In the genomic region with DNA sequence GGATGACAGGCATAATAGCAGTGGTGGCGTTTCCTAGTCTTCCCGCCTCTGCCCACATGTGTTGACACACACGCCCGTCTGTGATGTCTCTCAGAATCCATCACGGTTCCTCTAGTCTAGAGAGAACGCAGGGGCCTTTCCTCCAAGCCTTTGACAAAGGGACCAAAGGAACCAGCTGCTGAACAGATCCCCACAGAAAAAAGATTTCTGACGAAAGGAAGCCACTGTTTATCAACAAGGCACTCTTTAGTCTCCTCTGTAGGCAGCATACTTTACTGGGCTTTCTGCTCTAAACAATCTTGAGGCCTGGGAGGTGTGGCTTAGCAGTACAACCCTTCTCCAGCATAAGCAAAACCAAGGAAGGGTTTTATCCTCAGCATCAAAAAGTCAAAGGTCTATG, we compare ENCODE assay signal across 26 mouse cellular contexts. TPM values are rescaled to one million over a fixed set of nuclear protein-coding genes. Genes with fewer than 3 reads are reported as not detected.
DNase-seq lines count a peak whose midpoint lies in the region; ATAC-seq and TF ChIP-seq lines count a peak whose summit lies in the region.
"Had no signal": no experiment of that assay in that cellular context is flagged by ENCODE, and none has a peak within 500 bp of the region (broad histone marks: within the 10 kb centered on the region; RNA-seq: fewer than 3 reads in every experiment).

No protein-coding gene starts in this region.

- no peaks in the 10 kb centered on the region for H3K4me1 ChIP-seq in intestine, embryonic 14.5 days (replicated peaks; ENCODE audit: control insufficient read depth, insufficient read depth, low read length)
- H3K4me1 ChIP-seq in intestine, postnatal 0 days (replicated peaks; ENCODE audit: control insufficient read depth, insufficient read depth, low read length) = no peaks in the 10 kb centered on the region
- no peaks in the 10 kb centered on the region; the same call in 1 of the 2 replicates for H3K4me1 ChIP-seq in lung, embryonic 16.5 days (replicated peaks; ENCODE audit: control insufficient read depth, insufficient read depth, low read length)
- peaks cover 3% of the 10 kb centered on the region; the same call in 1 of the 2 replicates for H3K4me1 ChIP-seq in intestine, embryonic 16.5 days (ENCODE audit: control insufficient read depth, insufficient read depth, low read length)
- H3K4me1 ChIP-seq in stomach, postnatal 0 days (replicated peaks; ENCODE audit: control insufficient read depth, insufficient read depth) = no peaks in the 10 kb centered on the region
- H3K4me1 ChIP-seq: forebrain, embryonic 10.5 days; forebrain, embryonic 13.5 days; heart, embryonic 15.5 days had no signal

- no peak for DNase-seq in intestine, embryonic 14.5 days (ENCODE audit: low spot score)
- DNase-seq in lung, postnatal 10 days = no peak
- no peak for DNase-seq in stomach, postnatal 0 days (ENCODE audit: low spot score)
- DNase-seq in thymus, postnatal 14 days = no peak
- DNase-seq: adrenal gland, postnatal 10 days; B cell, adult 2 months; cerebellum, adult 18-20 months; cerebellum, adult 9-10 months; cerebellum, postnatal 14 days; gastrocnemius, adult 2 months; gastrocnemius, postnatal 14 days; heart, adult 18-20 months; heart, postnatal 14 days; heart, postnatal 4 days had no signal

- no peaks in the 10 kb centered on the region for H3K9me3 ChIP-seq in intestine, embryonic 14.5 days (ENCODE audit: control insufficient read depth, low read length)
- no peaks in the 10 kb centered on the region for H3K9me3 ChIP-seq in intestine, postnatal 0 days (ENCODE audit: control insufficient read depth)
- no peaks in the 10 kb centered on the region for H3K9me3 ChIP-seq in lung, embryonic 16.5 days (ENCODE audit: control insufficient read depth, low read length)
- no peaks in the 10 kb centered on the region for H3K9me3 ChIP-seq in intestine, embryonic 16.5 days (ENCODE audit: control insufficient read depth, low read length)
- H3K9me3 ChIP-seq in stomach, postnatal 0 days (ENCODE audit: control insufficient read depth, low read length) = no peaks in the 10 kb centered on the region
- H3K9me3 ChIP-seq: forebrain, embryonic 10.5 days; forebrain, embryonic 13.5 days; G1E; heart, embryonic 12.5 days; heart, embryonic 15.5 days had no signal

- H3K9ac ChIP-seq in intestine, embryonic 14.5 days (ENCODE audit: low read length) = no peak overlapping the region
- no peak overlapping the region for H3K9ac ChIP-seq in intestine, postnatal 0 days (ENCODE audit: low read depth, low read length)
- no peak overlapping the region for H3K9ac ChIP-seq in lung, embryonic 16.5 days (ENCODE audit: low read length)
- H3K9ac ChIP-seq in intestine, embryonic 16.5 days (ENCODE audit: low read depth, low read length) = no peak overlapping the region
- H3K9ac ChIP-seq in stomach, postnatal 0 days (ENCODE audit: low read length) = no peak overlapping the region
- H3K9ac ChIP-seq: forebrain, embryonic 13.5 days; heart, embryonic 12.5 days; heart, embryonic 15.5 days; hindbrain, embryonic 14.5 days had no signal

- TF ChIP-seq CTCF in intestine, postnatal 0 days (IDR thresholded peaks at IDR 0.05; ENCODE audit: low read depth) = no peak
- TF ChIP-seq CTCF in stomach, postnatal 0 days (IDR thresholded peaks at IDR 0.05; ENCODE audit: low read depth) = no peak

- H3K36me3 ChIP-seq in intestine, embryonic 14.5 days (ENCODE audit: control insufficient read depth, insufficient read depth, low read length) = no peaks in the 10 kb centered on the region
- H3K36me3 ChIP-seq in intestine, postnatal 0 days (ENCODE audit: control insufficient read depth, insufficient read depth) = no peaks in the 10 kb centered on the region
- no peaks in the 10 kb centered on the region for H3K36me3 ChIP-seq in lung, embryonic 16.5 days (ENCODE audit: control insufficient read depth, insufficient read depth, low read length)
- no peaks in the 10 kb centered on the region for H3K36me3 ChIP-seq in intestine, embryonic 16.5 days (ENCODE audit: control insufficient read depth, insufficient read depth, low read length)
- H3K36me3 ChIP-seq in stomach, postnatal 0 days (ENCODE audit: control insufficient read depth, insufficient read depth, low read length) = no peaks in the 10 kb centered on the region
- H3K36me3 ChIP-seq: forebrain, embryonic 10.5 days; G1E; heart, embryonic 12.5 days; heart, embryonic 15.5 days had no signal

- TF ChIP-seq EP300 in stomach, postnatal 0 days (optimal IDR thresholded peaks at IDR 0.05) = no peak

- no peak for ATAC-seq in intestine, embryonic 14.5 days (replicated peaks; ENCODE audit: low FRiP score, low TSS enrichment, low read depth)
- no peak for ATAC-seq in intestine, postnatal 0 days
- peak; percentile 60 for ATAC-seq in lung, embryonic 16.5 days (ENCODE audit: low read depth)
- ATAC-seq in intestine, embryonic 16.5 days = peak; percentile 48
- no peak for ATAC-seq in stomach, postnatal 0 days (ENCODE audit: low FRiP score, low TSS enrichment)
- ATAC-seq: forebrain, embryonic 13.5 days; forebrain, embryonic 16.5 days; Patski had no signal

- H3K4me3 ChIP-seq in intestine, embryonic 14.5 days (ENCODE audit: low read depth, low read length) = no peak overlapping the region
- no peak overlapping the region for H3K4me3 ChIP-seq in intestine, postnatal 0 days (ENCODE audit: low read depth, low read length)
- H3K4me3 ChIP-seq in lung, embryonic 16.5 days (ENCODE audit: low read length) = no peak overlapping the region
- no peak overlapping the region for H3K4me3 ChIP-seq in intestine, embryonic 16.5 days (ENCODE audit: low read length)
- H3K4me3 ChIP-seq in stomach, postnatal 0 days (ENCODE audit: low read depth, low read length) = no peak overlapping the region
- H3K4me3 ChIP-seq: forebrain, embryonic 10.5 days; forebrain, embryonic 13.5 days; gastrocnemius, adult 2 months; heart, embryonic 12.5 days; heart, embryonic 15.5 days had no signal

- no peak overlapping the region for H3K4me2 ChIP-seq in intestine, embryonic 14.5 days (ENCODE audit: low read length)
- no peak overlapping the region for H3K4me2 ChIP-seq in intestine, postnatal 0 days (replicated peaks; ENCODE audit: low read depth)
- no peak overlapping the region for H3K4me2 ChIP-seq in lung, embryonic 16.5 days (ENCODE audit: low read depth, low read length)
- no peak overlapping the region for H3K4me2 ChIP-seq in intestine, embryonic 16.5 days (ENCODE audit: low read depth, low read length)
- H3K4me2 ChIP-seq in stomach, postnatal 0 days (replicated peaks; ENCODE audit: low read depth) = no peak overlapping the region
- H3K4me2 ChIP-seq: forebrain, embryonic 13.5 days; heart, embryonic 12.5 days; heart, embryonic 15.5 days; hindbrain, embryonic 14.5 days had no signal

- no peaks in the 10 kb centered on the region for H3K27me3 ChIP-seq in intestine, embryonic 14.5 days (replicated peaks; ENCODE audit: control insufficient read depth, insufficient read depth, low read length)
- H3K27me3 ChIP-seq in intestine, postnatal 0 days (replicated peaks; ENCODE audit: control insufficient read depth, insufficient read depth, low read length) = no peaks in the 10 kb centered on the region
- H3K27me3 ChIP-seq in lung, embryonic 16.5 days (ENCODE audit: control insufficient read depth, insufficient read depth, low read depth, low read length) = no peaks in the 10 kb centered on the region
- H3K27me3 ChIP-seq in intestine, embryonic 16.5 days (replicated peaks; ENCODE audit: control insufficient read depth, insufficient read depth, low read length) = no peaks in the 10 kb centered on the region
- no peaks in the 10 kb centered on the region for H3K27me3 ChIP-seq in stomach, postnatal 0 days (ENCODE audit: control insufficient read depth, insufficient read depth, low read length)
- H3K27me3 ChIP-seq: CH12.LX; forebrain, embryonic 13.5 days; heart, embryonic 12.5 days; heart, embryonic 15.5 days had no signal

- WGBS in intestine, embryonic 14.5 days = 44% methylated on average over 7 of the region's 7 CpGs
- 56% methylated on average over 7 of the region's 7 CpGs for whole genome bisulfite sequencing in intestine, postnatal 0 days
- WGBS in lung, embryonic 16.5 days = 45% methylated on average over 7 of the region's 7 CpGs
- 53% methylated on average over 7 of the region's 7 CpGs for WGBS in intestine, embryonic 16.5 days
- 40% methylated on average over 7 of the region's 7 CpGs for WGBS in stomach, postnatal 0 days

- H3K27ac ChIP-seq in intestine, embryonic 14.5 days (ENCODE audit: low read depth) = 0 out of 2 replicates have a peak overlapping the region, but pooled peaks have one; percentile 10
- H3K27ac ChIP-seq in intestine, postnatal 0 days (ENCODE audit: low read depth, low read length) = no peak overlapping the region
- no peak overlapping the region for H3K27ac ChIP-seq in lung, embryonic 16.5 days (ENCODE audit: low read length)
- H3K27ac ChIP-seq in intestine, embryonic 16.5 days (ENCODE audit: low read length) = no peak overlapping the region
- H3K27ac ChIP-seq in stomach, postnatal 0 days (replicated peaks) = 0 out of 2 replicates have a peak overlapping the region, but pooled peaks have one; percentile 6
- H3K27ac ChIP-seq: forebrain, embryonic 10.5 days; forebrain, embryonic 13.5 days; gastrocnemius, adult 2 months; heart, embryonic 15.5 days; hindbrain, embryonic 14.5 days had no signal

RNA-seq across cellular contexts. Expression of gene Jmy, which starts 54.3 kb away (rescaled TPM):
- 5.5 and 6.1 TPM in 2 replicates for polyA plus RNA-seq in intestine, embryonic 14.5 days (2014; fragmentation: Nextera tagmentation; extraction: Ambion mirVana)
- polyA plus RNA-seq in intestine, postnatal 0 days (2015; fragmentation: Nextera tagmentation; extraction: Ambion mirVana) = 3.3 and 3.8 TPM in 2 replicates
- polyA plus RNA-seq in lung, embryonic 16.5 days (2015; fragmentation: Nextera tagmentation; extraction: Ambion mirVana) = 3.4 and 3.6 TPM in 2 replicates
- polyA plus RNA-seq in intestine, embryonic 16.5 days (2015; fragmentation: Nextera tagmentation; extraction: Ambion mirVana) = 1.9 and 2.2 TPM in 2 replicates
- 3.5 and 4.8 TPM in 2 replicates for polyA plus RNA-seq in stomach, postnatal 0 days (2015; fragmentation: Nextera tagmentation; extraction: Ambion mirVana)

Comparison
In these comparisons a context has a peak if more than half of its experiments do, and no peak if none do; other contexts are left out.
1. ATAC-seq: peak in lung, embryonic 16.5 days (single experiment) and intestine, embryonic 16.5 days (single experiment); none in intestine, embryonic 14.5 days (single experiment), intestine, postnatal 0 days (single experiment) and stomach, postnatal 0 days (single experiment).
2. H3K27ac ChIP-seq: peak in intestine, embryonic 14.5 days (single experiment) and stomach, postnatal 0 days (single experiment); none in intestine, postnatal 0 days (single experiment), lung, embryonic 16.5 days (single experiment) and intestine, embryonic 16.5 days (single experiment).